Mouse (Mus musculus): ENCODE results near the gene AL731706.1. TPM values are rescaled to one million over a fixed set of nuclear protein-coding genes. Genes with fewer than 3 reads are reported as not detected.

Gene AL731706.1
- 42.5 and 45.6 TPM in 2 replicates for polyA plus RNA-seq (2015; fragmentation: Nextera tagmentation; extraction: Ambion mirVana)

DNA sequence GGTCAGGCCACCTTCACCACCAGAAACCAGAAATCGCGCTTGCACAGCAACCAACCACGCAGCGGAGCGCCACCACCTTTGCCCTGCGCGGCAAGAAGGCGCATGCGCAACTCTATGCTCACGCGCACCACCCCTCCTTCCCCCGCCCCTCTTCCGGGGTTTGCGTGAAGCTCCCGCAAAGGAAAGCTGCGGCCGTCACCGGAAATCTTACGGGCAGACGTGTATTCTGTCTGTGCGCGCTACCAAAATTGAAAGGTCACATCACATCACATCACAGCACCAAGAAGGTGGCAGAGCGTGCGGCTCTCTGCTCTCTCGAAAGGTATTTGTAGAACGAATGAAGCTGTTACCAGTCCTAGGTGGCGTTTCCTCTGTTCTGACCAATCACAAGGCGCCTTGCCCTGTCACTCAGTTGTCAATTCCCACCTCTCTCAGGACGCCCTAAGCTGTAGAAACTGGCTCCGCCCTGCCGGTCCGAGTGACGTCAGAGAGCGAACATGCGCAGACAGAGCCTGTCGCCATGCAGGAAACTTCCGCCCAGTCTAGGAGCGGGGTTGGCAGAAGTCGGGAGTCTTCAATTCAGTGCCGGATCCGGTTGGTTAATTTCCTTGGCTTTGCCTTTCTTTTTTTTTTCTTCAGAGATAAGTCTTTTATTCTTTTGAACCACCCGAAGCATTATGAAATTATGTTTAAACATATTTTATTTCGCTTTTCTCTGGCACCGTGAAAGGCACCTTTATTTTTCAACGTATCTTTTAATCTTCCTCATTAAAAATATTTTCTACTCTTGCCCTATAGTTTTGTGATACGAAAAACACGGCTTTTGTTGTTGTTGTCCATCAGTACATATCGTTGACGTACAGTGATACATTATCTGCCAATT lies at the start of gene AL731706.1, which contains the start of the genes Slx4ip and Mkks:
Gene AL731706.1, minus strand, starts transcription at position 322 of the 883 bp plus-strand sequence.
Gene Slx4ip, plus strand, starts transcription at position 151 of the 883 bp plus-strand sequence.
Gene Mkks, minus strand, starts transcription at position 322 of the 883 bp plus-strand sequence.
- Histone ChIP-seq H3K27me3 (replicated peaks) (no peaks in the 10 kb centered on the region), H3K9me3 (no peaks in the 10 kb centered on the region), H3K4me2 (replicated peaks) (peak within 1 kb of the TSS; percentile 51), H3K4me3 (replicated peaks) (peak within 1 kb of the TSS; percentile 79), H3K4me1 (replicated peaks) (peaks cover 5% of the 10 kb centered on the region; the same call in 1 of the 2 replicates), H3K9ac (peak within 1 kb of the TSS; percentile 74), H3K27ac (peak within 1 kb of the TSS; percentile 88), H3K36me3 (no peaks in the 10 kb centered on the region)
- ATAC-seq = peak; percentile 97
- under 1% methylated on average over 49 of the region's 49 CpGs for WGBS

DNA sequence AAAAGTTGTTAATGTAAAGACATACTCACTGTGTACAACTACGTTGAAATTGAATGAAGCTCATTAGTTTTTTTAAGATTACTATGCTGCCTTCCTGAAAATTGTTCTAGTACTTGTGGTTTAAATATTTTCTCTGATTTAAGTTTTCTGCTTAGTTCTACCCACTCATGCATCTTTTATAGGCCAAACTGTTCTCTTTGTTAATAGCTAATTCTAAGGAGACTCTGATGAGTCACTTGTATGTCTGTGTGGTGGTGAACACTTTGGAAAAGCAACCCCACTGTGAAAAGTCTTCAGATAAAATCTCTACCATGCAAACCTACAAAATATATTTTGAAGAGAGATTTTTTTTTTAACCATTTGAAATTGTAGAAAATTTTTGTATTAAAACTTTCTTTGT lies 47.1 kb upstream of the AL731706.1 start:
- ATAC-seq = no peak
- Histone ChIP-seq H3K4me2 (replicated peaks) (no peak overlapping the region), H3K9me3 (no peaks in the 10 kb centered on the region), H3K27me3 (replicated peaks) (no peaks in the 10 kb centered on the region), H3K27ac (no peak overlapping the region), H3K4me3 (replicated peaks) (no peak overlapping the region), H3K4me1 (replicated peaks) (no peaks in the 10 kb centered on the region), H3K9ac (no peak overlapping the region), H3K36me3 (no peaks in the 10 kb centered on the region)
- WGBS = 85% methylated on average over 1 of the region's 1 CpGs

DNA sequence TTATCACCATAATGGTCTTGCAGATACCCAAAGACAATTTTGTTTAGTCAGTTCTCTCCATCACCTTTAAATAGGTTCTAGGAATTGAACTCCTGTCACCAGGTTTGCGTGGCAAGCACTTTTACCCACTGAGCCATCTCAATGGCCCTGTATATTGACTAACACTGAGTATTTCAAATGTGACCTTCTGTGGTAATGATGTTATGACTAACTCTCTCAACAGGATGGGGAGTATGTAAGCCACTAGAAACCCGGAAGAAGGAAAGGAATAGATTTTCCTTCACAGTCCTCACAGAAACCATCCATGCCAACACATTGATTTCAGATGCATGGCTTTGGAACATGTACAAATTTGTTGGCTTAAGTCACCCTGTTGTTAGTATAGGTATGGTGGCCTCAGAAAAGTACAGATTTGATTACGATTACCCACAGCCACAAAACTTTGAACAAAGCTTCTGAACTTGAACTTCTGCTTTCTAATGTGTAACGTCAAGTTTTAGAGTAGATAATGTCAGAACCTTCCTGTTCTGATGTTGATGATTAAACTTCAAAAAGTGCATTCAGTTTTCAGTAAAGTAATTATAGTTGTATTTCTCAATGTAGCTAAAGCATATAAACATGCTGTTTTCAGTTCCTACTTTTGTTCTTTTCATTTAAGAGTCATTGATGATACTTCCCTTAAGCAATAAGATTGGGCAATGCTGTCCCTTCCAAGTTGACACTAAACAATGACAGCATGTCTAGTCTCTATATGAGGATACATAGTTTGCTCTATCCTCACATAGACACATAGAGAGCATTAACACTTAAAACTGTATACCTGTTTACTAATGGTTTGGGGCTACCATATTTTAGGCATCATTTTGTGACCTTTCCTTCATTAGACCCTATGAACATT lies 45.5 kb upstream of the AL731706.1 start:
- no peak overlapping the region for H3K4me2 ChIP-seq (replicated peaks)
- H3K27me3 ChIP-seq (replicated peaks) = no peaks in the 10 kb centered on the region
- no peak for ATAC-seq
- H3K4me1 ChIP-seq (replicated peaks) = no peaks in the 10 kb centered on the region
- no peak overlapping the region for H3K27ac ChIP-seq
- no peaks in the 10 kb centered on the region for H3K36me3 ChIP-seq
- WGBS = 87% methylated on average over 4 of the region's 4 CpGs
- no peak overlapping the region for H3K9ac ChIP-seq
- H3K4me3 ChIP-seq (replicated peaks) = no peak overlapping the region
- no peaks in the 10 kb centered on the region for H3K9me3 ChIP-seq

DNA sequence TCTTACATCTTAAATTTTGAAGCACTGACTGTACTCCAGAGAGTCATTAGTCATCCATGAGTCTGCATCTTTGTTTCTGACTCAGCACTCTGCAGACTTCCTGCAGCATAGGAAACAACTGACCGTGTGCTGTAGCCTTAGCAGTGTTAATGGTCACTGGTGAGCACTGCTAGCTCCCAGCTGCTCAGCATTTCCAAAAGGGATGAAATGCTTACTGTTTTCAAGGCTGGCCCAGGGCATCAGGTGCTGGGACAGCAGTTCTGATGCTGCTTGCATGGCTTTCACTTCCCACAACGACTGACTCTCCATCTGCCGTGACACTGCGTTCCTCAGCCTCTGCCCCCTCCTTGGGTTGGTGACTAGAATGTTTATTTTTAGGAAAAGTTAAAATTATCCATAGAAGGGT lies 29.8 kb upstream of the AL731706.1 start:
- no peaks in the 10 kb centered on the region for H3K9me3 ChIP-seq
- H3K36me3 ChIP-seq = no peaks in the 10 kb centered on the region
- ATAC-seq = peak; percentile 86
- 35% methylated on average over 4 of the region's 4 CpGs for WGBS
- no peak overlapping the region for H3K9ac ChIP-seq
- no peak overlapping the region for H3K27ac ChIP-seq
- no peak overlapping the region for H3K4me3 ChIP-seq (replicated peaks)
- no peak overlapping the region for H3K4me2 ChIP-seq (replicated peaks)
- peaks cover 8% of the 10 kb centered on the region for H3K4me1 ChIP-seq (replicated peaks)
- no peaks in the 10 kb centered on the region for H3K27me3 ChIP-seq (replicated peaks)

DNA sequence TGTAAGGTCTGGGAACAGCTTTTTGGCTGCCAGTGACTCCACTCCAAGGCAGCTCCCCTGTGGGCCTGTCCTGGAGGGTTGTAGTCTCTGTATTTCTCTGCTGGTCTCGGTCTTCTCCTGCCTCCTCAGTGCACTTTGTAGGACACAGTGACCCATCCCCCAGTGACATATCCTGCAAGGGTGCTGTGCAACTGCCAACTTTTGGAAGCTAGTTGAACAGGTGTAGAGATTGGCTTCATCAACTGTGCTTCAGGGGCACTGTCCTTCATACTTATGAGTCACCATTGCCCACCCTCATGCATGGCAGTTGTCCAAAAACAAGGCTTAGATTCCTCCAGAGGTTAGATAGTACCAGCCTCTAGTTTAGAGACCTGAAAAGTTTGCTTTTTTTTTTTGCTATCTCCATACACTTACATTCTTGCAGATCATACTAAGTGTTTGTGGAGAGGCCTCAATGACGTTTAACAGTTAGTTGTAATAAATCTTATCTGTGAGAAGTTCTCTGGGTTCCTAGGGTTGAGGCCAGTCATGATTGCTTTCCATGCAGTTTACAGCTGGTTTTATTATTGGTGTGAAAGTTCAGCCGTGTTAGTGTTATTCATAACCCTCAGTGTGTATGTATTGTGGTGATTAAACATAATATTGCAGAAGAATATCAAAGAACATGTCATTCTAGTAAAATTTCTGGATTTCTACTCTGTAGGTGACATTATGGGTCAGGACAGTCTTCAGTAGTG lies 29.2 kb upstream of the AL731706.1 start:
- no peak overlapping the region for H3K9ac ChIP-seq
- H3K4me1 ChIP-seq (replicated peaks) = peaks cover 8% of the 10 kb centered on the region
- WGBS = 48% methylated on average over 3 of the region's 3 CpGs
- no peak overlapping the region for H3K4me2 ChIP-seq (replicated peaks)
- ATAC-seq = peak; percentile 90
- no peak overlapping the region for H3K4me3 ChIP-seq (replicated peaks)
- no peak overlapping the region for H3K27ac ChIP-seq
- no peaks in the 10 kb centered on the region for H3K9me3 ChIP-seq
- H3K36me3 ChIP-seq = no peaks in the 10 kb centered on the region
- H3K27me3 ChIP-seq (replicated peaks) = no peaks in the 10 kb centered on the region

DNA sequence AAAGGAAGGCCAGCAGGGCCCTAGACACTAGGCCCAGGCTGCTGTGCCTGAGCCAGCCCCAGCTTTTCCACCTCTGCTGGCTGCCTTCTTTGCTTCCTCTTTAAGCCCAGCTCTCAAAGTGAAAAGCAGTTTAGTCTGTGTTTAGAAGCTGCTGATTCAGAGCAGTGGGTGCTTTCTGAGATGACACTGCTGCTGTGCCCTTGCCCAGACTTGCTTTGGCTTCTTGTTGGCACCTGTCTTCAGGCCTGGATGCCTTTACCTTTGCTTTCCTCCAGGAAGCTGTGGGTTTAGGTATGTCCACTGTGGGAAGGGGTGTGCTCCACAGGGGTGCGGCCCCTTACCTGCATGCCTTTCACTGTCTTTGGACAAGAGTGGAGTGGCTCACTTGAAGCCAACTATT lies 28.2 kb upstream of the AL731706.1 start:
- no peaks in the 10 kb centered on the region for H3K27me3 ChIP-seq (replicated peaks)
- H3K9ac ChIP-seq = no peak overlapping the region
- 0 out of 2 replicates have a peak, but pooled peaks have one; percentile 11 for ATAC-seq
- no peaks in the 10 kb centered on the region for H3K9me3 ChIP-seq
- no peaks in the 10 kb centered on the region for H3K36me3 ChIP-seq
- peaks cover 11% of the 10 kb centered on the region for H3K4me1 ChIP-seq (replicated peaks)
- H3K4me3 ChIP-seq (replicated peaks) = no peak overlapping the region
- 95% methylated on average over 1 of the region's 1 CpGs for WGBS
- no peak overlapping the region for H3K4me2 ChIP-seq (replicated peaks)
- no peak overlapping the region for H3K27ac ChIP-seq

DNA sequence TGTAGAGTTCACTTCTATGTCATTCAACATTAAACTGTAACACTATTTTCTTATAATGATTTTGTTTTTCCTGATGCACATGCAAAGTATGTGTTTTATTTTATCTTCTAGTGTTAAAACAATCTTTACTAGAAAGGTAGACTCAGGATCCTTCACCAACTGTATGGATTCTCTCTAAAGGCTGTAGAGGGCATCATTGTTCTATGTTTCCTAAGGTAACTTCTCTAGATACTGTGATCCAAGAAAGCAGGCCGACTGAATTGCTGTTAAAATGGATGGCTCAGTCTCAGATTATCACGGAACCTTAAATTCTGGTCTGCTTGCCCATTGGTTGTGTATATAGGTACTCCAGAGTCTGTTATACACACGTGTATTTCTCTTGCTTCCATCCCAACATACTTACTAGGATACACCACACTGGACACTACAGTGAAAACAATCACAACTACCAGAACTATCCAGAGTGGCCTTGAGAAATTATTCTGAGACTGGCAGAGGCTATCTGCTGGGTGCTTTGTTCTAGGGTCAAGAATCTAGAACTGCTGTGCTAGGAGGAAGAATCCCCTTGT lies 23.2 kb upstream of the AL731706.1 start:
- ATAC-seq = 0 out of 2 replicates have a peak, but pooled peaks have one; percentile 47
- no peak overlapping the region for H3K27ac ChIP-seq
- H3K4me2 ChIP-seq (replicated peaks) = no peak overlapping the region
- H3K27me3 ChIP-seq (replicated peaks) = no peaks in the 10 kb centered on the region
- no peak overlapping the region for H3K9ac ChIP-seq
- no peaks in the 10 kb centered on the region for H3K9me3 ChIP-seq
- no peak overlapping the region for H3K4me3 ChIP-seq (replicated peaks)
- peaks cover 6% of the 10 kb centered on the region; the same call in 1 of the 2 replicates for H3K4me1 ChIP-seq (replicated peaks)
- WGBS = 47% methylated on average over 3 of the region's 3 CpGs
- no peaks in the 10 kb centered on the region for H3K36me3 ChIP-seq

DNA sequence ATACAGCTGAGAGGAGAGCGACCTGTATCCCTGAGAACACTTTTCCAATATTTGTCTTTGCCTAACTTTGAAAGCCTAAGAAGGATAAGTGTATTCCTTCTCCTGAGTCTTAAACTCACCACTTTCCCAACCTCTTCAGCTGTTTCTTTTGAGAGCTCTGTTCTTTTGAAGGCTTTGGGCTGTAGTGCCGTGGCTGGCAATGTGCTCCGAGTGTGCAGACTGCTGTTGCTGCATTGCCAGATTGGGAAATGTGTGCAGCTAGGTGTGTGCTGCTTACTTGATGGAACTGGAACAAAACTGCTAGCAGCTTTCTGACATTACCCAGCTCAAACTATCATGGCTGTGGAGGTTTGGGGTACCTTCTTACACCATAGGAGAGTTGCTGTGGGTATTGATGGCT lies 21.8 kb upstream of the AL731706.1 start:
- Histone ChIP-seq H3K9ac (no peak overlapping the region), H3K36me3 (no peaks in the 10 kb centered on the region), H3K4me1 (replicated peaks) (0 out of 2 replicates have a peak, but pooled peaks cover 6% of the 10 kb centered on the region), H3K9me3 (no peaks in the 10 kb centered on the region), H3K27ac (no peak overlapping the region), H3K27me3 (replicated peaks) (no peaks in the 10 kb centered on the region), H3K4me2 (replicated peaks) (no peak overlapping the region), H3K4me3 (replicated peaks) (no peak overlapping the region)
- WGBS = 68% methylated on average over 3 of the region's 3 CpGs
- no peak for ATAC-seq

DNA sequence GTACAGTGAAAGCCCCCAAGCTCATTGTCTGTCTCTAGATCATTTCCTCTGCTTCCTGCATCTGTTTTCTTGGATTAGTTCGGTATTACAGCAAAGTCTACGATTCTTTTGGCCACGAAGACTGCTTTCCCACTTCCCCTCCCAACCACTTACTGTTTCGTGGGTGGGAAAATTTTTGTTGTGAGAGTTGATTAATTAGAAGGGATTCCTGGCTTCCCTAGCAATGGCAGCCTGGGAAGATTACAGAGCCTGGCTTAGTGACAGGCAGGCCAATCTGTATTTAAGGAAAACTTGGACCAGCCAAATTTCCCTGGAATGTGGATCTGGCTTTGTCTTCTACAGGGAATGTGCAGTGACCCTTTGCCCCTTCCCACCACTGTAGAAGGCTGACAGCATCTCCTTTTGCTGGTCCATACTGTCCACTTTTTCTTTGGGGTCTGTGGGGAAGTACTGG lies 20.8 kb upstream of the AL731706.1 start:
- no peak overlapping the region for H3K4me3 ChIP-seq (replicated peaks)
- H3K4me1 ChIP-seq (replicated peaks) = 0 out of 2 replicates have a peak, but pooled peaks cover 6% of the 10 kb centered on the region
- no peaks in the 10 kb centered on the region for H3K27me3 ChIP-seq (replicated peaks)
- no peak overlapping the region for H3K9ac ChIP-seq
- no peaks in the 10 kb centered on the region for H3K9me3 ChIP-seq
- no peak overlapping the region for H3K4me2 ChIP-seq (replicated peaks)
- H3K36me3 ChIP-seq = no peaks in the 10 kb centered on the region
- no peak overlapping the region for H3K27ac ChIP-seq
- WGBS = 33% methylated on average over 4 of the region's 4 CpGs
- ATAC-seq = peak; percentile 52; the same call in 1 of the 2 replicates

DNA sequence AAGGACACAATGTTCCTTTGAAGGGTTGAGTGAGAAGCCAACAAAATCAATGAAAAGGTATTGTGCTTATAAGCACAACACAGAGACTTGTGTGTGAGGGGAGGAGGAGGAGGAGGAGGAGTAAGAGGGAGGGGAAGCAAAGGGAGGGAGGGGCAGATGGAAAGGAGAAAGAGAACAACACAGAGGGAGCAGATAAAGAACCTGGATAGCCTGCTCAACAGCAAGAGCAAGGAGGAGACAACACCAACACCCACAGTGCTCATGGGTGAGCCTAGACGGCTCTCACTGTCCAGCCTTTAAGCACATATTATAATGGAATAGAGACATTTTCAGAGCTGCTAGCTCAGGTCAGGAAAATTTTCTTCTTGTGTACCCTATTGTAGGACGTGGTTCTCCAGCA lies 18.1 kb upstream of the AL731706.1 start:
- no peak for ATAC-seq
- H3K36me3 ChIP-seq = no peaks in the 10 kb centered on the region
- no peak overlapping the region for H3K4me2 ChIP-seq (replicated peaks)
- H3K4me3 ChIP-seq (replicated peaks) = no peak overlapping the region
- no peaks in the 10 kb centered on the region for H3K9me3 ChIP-seq
- WGBS = 80% methylated on average over 2 of the region's 2 CpGs
- H3K27ac ChIP-seq = no peak overlapping the region
- 0 out of 2 replicates have a peak, but pooled peaks cover 3% of the 10 kb centered on the region for H3K4me1 ChIP-seq (replicated peaks)
- no peak overlapping the region for H3K9ac ChIP-seq
- H3K27me3 ChIP-seq (replicated peaks) = no peaks in the 10 kb centered on the region

DNA sequence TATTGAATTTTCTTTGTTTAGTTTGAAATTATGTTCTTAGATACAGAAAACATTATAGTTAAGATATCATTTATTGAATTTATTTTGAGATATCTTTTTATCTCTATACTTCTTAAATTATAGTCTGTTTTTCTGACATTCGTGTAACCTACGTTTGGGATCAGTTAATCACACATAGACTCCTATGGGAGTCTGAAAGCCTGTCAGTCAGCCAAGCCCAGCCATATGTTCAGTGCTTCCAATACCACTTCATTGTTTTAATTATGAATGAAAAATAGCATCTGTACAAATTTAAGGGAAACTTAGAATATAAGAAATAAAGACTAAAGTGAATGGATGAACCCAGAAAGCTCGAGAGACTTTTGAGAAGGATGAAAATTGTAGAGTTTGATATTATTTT lies 17.4 kb upstream of the AL731706.1 start:
- no peaks in the 10 kb centered on the region for H3K27me3 ChIP-seq (replicated peaks)
- no peak overlapping the region for H3K9ac ChIP-seq
- ATAC-seq = no peak
- no peak overlapping the region for H3K4me2 ChIP-seq (replicated peaks)
- 0 out of 2 replicates have a peak, but pooled peaks cover 3% of the 10 kb centered on the region for H3K4me1 ChIP-seq (replicated peaks)
- 84% methylated on average over 3 of the region's 3 CpGs for WGBS
- no peaks in the 10 kb centered on the region for H3K9me3 ChIP-seq
- H3K27ac ChIP-seq = no peak overlapping the region
- H3K4me3 ChIP-seq (replicated peaks) = no peak overlapping the region
- H3K36me3 ChIP-seq = no peaks in the 10 kb centered on the region
